Mouse (Mus musculus) ES-Bruce4 (cell line): ENCODE results near the gene Eif4enif1. TPM values are rescaled to one million over a fixed set of nuclear protein-coding genes. Genes with fewer than 3 reads are reported as not detected.
"Not testable (repeated sequence)": the region's sequence is repeated elsewhere in the genome, so short reads cannot be mapped to it uniquely, and the experiment has no call there.

ENCODE experiments used
- H3K27ac ChIP-seq: 2 replicates; pipeline ENCODE4 v1.5.1; 2012; ENCODE audit warnings: low read length, inconsistent platforms; ENCODE audit not compliant: insufficient read depth
- H3K27me3 ChIP-seq: 2 replicates; pipeline ENCODE4 v1.6.1; 2012; ENCODE audit warnings: mild to moderate bottlenecking, low read length, inconsistent platforms; ENCODE audit not compliant: control insufficient read depth, poor library complexity, insufficient read depth, severe bottlenecking
- H3K36me3 ChIP-seq: 2 replicates; pipeline ENCODE4 v1.6.1; 2012; ENCODE audit warnings: inconsistent platforms, mild to moderate bottlenecking, low read length, moderate library complexity; ENCODE audit not compliant: control insufficient read depth, poor library complexity, insufficient read depth, severe bottlenecking
- H3K4me1 ChIP-seq: one replicate; pipeline ENCODE4 v1.8.1; 2011; ENCODE audit warnings: low read length; ENCODE audit not compliant: control insufficient read depth, insufficient read depth
- H3K4me3 ChIP-seq: 2 replicates; pipeline ENCODE4 v1.5.1; 2011; ENCODE audit warnings: low read depth, mild to moderate bottlenecking, low read length
- H3K9ac ChIP-seq: 2 replicates; pipeline ENCODE4 v1.6.1; 2012; ENCODE audit warnings: low read depth, mild to moderate bottlenecking, inconsistent platforms; ENCODE audit not compliant: poor library complexity, severe bottlenecking
- H3K9me3 ChIP-seq: replicated peaks from 2 replicates; pipeline ENCODE4 v1.6.1; 2012; ENCODE audit warnings: mild to moderate bottlenecking, low read length, inconsistent platforms; ENCODE audit not compliant: control insufficient read depth, poor library complexity, insufficient read depth, severe bottlenecking
- CTCF ChIP-seq: IDR thresholded peaks from one replicate; pipeline ENCODE4 v1.8.1; 2011; ENCODE audit warnings: low read depth, low read length
- EP300 ChIP-seq: IDR thresholded peaks from 2 replicates; pipeline ENCODE4 v1.6.1; 2011; ENCODE audit warnings: low read depth, low read length; ENCODE audit not compliant: insufficient read depth
- POLR2A ChIP-seq: IDR thresholded peaks from one replicate; pipeline ENCODE4 v1.8.1; 2011; ENCODE audit warnings: low read length; ENCODE audit not compliant: insufficient read depth
- polyA plus RNA-seq: library from polyadenylated mRNA; stranded (reverse); fragments of >200 nt; gene quantifications from 2 replicates; pipeline ENCODE4 v1.2.4, GENCODE M21; 2011; ENCODE audit warnings: low read depth; ENCODE audit not compliant: missing spikeins, insufficient read depth, insufficient read length

The Eif4enif1 gene
- polyA plus RNA-seq: 85.6 and 99.9 TPM in 2 replicates

DNA sequence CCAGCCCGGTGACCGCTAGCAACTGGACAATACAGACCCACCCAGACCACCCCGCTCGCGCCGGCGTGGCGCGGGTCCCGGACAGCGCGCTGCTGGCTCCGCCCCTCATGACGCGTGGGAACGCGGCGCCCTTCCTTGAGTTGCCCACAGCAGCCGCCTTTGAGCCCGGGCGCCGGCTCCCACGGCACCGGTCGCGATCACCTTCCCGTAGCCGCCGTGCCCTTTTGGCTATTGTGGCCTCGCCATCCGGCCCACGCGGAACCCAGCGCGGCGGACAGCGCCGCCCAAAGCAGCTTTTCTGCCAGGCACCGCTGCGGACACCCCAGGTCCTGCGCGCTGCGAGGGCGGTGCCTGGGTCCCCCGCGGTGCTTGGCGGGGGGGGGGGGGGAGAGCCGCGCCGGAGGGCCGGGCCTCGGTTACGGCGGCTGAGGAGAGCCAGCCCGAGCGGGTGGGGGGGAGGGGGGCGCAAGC lies at the start of gene Eif4enif1:
Gene Eif4enif1, plus strand, starts transcription at position 162 of the 471 bp plus-strand sequence.
- H3K36me3 ChIP-seq: peaks cover 14% of the 10 kb centered on the region
- peak within 1 kb of the TSS; percentile 48; the same call in 1 of the 2 replicates for H3K27ac ChIP-seq

GRCm38 (mm10) chr11:3153666-3154397 lies 48.4 kb upstream of the Eif4enif1 start:
- H3K36me3 ChIP-seq, H3K9ac ChIP-seq, H3K27me3 ChIP-seq, H3K9me3 ChIP-seq, H3K4me1 ChIP-seq, H3K4me3 ChIP-seq, H3K27ac ChIP-seq: not testable (repeated sequence)

More for the DNA sequence above, at the start of gene Eif4enif1:
- H3K9ac ChIP-seq: peak within 1 kb of the TSS; percentile 66
- peak within 1 kb of the TSS; percentile 88 for H3K4me3 ChIP-seq
- TF ChIP-seq CTCF: no peak
- no peak for TF ChIP-seq POLR2A
- no peak for TF ChIP-seq EP300
- no peaks in the 10 kb centered on the region for H3K4me1 ChIP-seq
- no peaks in the 10 kb centered on the region for H3K27me3 ChIP-seq
- no peaks in the 10 kb centered on the region for H3K9me3 ChIP-seq

- not testable (repeated sequence) for H3K27ac ChIP-seq, H3K4me1 ChIP-seq, H3K9ac ChIP-seq, H3K36me3 ChIP-seq, H3K9me3 ChIP-seq, H3K27me3 ChIP-seq, H3K4me3 ChIP-seq
Observed at GRCm38 (mm10) chr11:3156991-3157390, 45.2 kb upstream of the Eif4enif1 start.

DNA sequence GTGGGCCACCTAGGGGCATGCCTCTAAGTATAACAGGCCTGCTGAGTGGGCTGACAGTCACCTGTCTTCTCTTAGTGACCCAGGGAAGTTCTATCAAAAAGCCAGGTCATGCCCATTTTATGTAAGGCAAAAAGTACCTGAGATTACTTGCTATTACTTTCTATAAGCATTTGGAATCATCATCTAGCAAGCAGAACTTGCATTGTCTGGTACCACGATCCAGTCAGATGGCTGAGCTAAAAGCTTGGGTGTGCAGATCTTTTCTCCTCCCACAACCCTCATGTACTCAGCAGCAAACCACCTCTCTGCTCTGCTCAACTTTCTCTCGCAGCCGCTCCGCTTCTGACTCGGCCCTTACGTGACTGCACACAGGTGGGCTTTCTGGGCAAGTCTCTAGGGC lies 44.2 kb upstream of the Eif4enif1 start:
- H3K9me3 ChIP-seq, H3K9ac ChIP-seq, H3K4me1 ChIP-seq, H3K27ac ChIP-seq, H3K4me3 ChIP-seq, H3K36me3 ChIP-seq, H3K27me3 ChIP-seq: not testable (repeated sequence)

DNA sequence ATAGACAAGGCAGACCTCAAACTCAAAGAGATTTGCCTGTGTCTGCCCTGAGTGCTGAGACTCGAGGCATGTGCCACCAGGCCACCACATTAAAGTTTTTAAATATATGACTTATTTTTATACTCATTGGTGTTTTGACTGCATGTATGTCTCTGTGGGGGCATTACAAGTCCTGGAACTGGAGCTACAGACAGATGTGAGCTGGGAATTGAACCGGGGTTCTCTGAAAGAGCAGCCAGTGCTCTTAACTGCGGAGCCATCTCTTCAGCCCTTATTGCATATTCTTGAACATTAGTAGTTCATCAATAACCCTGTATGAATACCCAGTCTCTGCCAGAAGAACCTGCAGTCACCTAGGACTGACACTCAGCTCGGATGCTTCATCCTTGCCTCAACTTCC lies 43.4 kb upstream of the Eif4enif1 start:
- not testable (repeated sequence) for H3K27me3 ChIP-seq, H3K36me3 ChIP-seq, H3K4me1 ChIP-seq, H3K9ac ChIP-seq, H3K27ac ChIP-seq, H3K9me3 ChIP-seq, H3K4me3 ChIP-seq

GRCm38 (mm10) chr11:3161370-3161769 lies 40.8 kb upstream of the Eif4enif1 start:
- H3K4me3 ChIP-seq, H3K4me1 ChIP-seq, H3K27ac ChIP-seq, H3K9ac ChIP-seq, H3K27me3 ChIP-seq, H3K9me3 ChIP-seq, H3K36me3 ChIP-seq: not testable (repeated sequence)

DNA sequence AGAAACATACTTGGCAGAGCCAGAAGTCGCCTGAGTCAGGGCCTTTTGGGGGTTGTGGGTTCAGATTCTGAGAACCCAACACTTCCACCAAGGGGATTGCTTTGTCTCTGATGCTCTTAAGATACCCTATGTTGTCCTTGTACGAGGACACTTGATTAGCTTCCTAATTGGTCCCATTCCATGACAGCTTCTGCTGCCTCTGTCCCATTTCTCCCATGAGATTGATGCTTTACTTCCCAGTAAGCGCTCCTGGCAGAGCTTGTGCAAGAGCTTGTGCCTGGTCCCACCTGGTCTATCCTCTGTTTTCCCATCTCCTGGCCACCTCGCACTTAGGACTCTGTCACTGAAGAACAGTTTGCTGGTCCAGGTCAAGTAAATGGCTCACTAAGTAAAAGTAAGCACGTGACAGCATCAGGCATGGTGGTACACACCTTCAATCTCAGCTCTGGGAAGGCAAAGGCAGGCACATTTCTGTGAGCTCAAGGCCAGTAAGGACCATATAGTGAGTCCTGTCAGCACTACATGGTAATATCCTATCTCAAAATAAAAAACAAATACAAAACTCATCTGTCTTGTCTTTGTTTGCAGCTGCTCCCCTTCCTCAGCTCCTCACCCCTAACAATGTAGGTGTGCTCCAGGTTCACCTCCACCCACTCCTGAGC lies 39.8 kb upstream of the Eif4enif1 start:
- not testable (repeated sequence) for H3K4me1 ChIP-seq, H3K4me3 ChIP-seq, H3K36me3 ChIP-seq, H3K9ac ChIP-seq, H3K27ac ChIP-seq, H3K9me3 ChIP-seq, H3K27me3 ChIP-seq

GRCm38 (mm10) chr11:3163122-3163521 lies 39.1 kb upstream of the Eif4enif1 start:
- H3K27me3 ChIP-seq, H3K9ac ChIP-seq, H3K4me1 ChIP-seq, H3K36me3 ChIP-seq, H3K27ac ChIP-seq, H3K9me3 ChIP-seq, H3K4me3 ChIP-seq: not testable (repeated sequence)

DNA sequence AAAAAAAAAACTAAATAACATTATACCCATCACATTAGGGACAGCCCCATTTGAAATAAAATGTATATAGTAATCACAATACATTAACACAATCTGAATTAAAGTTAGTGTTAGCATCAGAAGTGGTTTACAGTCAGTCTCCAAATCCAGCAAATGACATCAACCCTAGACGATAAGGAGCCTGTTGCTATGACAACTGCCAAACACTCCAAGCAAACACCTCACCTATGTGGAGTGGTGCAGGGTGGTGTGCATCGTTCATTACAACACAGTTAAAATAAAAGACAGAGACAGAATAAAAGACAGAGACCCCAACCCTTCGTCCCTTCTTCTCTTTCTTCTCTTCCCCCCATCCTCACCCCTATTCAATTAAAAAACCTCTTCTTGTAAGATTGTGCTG lies 38.5 kb upstream of the Eif4enif1 start:
- not testable (repeated sequence) for H3K27me3 ChIP-seq, H3K9me3 ChIP-seq, H3K9ac ChIP-seq

More for the DNA sequence above, 38.5 kb upstream of the Eif4enif1 start:
- H3K4me1 ChIP-seq, H3K36me3 ChIP-seq, H3K4me3 ChIP-seq, H3K27ac ChIP-seq: not testable (repeated sequence)
